Mouse (Mus musculus) heart, postnatal 0 days (tissue): ENCODE data around the gene Gm44965.

ENCODE experiments used
- CTCF ChIP-seq: IDR thresholded peaks from 2 replicates; pipeline ENCODE4 v1.5.1; 2016; ENCODE audit warnings: antibody characterized with exemption, control low read depth, low read depth
- EP300 ChIP-seq: IDR thresholded peaks from 2 replicates; pipeline ENCODE4 v1.6.1; 2016; ENCODE audit warnings: antibody characterized with exemption, low read depth

GRCm38 (mm10) chr6:48641391-48641790 is 47.6 kb downstream of the Gm44965 start:
- no peak for TF ChIP-seq CTCF
- TF ChIP-seq EP300 = no peak
